Mouse (Mus musculus) ES-E14 (cell line): Measurements from ENCODE around the gene Mast2.

Experiments used
- CHD2 ChIP-seq: IDR thresholded peaks from 2 replicates; pipeline ENCODE4 v1.6.1; 2014; ENCODE audit warnings: mild to moderate bottlenecking, low read depth, low read length, inconsistent platforms
- HCFC1 ChIP-seq: IDR thresholded peaks from 2 replicates; pipeline ENCODE4 v1.6.1; 2012; ENCODE audit warnings: low read length, inconsistent platforms, borderline replicate concordance; ENCODE audit not compliant: insufficient read depth
- ZNF384 ChIP-seq: IDR thresholded peaks from 2 replicates; pipeline ENCODE4 v1.6.1; 2012; ENCODE audit warnings: low read depth, low read length, inconsistent platforms

DNA sequence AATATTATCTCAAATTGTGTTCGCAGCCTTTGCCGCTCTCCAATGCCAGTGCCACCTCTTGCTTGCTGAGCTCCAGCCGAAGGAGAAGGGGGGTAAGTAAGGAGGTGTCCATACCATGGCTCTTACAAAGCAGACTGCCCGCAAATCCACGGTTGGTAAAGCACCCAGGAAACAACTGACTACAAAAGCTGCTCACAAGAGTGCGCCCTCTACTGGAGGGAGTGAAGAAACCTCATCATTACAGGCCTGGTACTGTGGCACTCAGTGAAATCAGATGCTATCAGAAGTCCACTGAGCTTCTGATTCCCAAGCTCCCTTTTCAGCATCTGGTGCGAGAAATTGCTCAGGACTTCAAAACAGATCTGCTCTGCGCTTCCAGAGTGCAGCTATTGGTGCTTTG is 15.3 kb downstream of the Mast2 start:
- no peak for TF ChIP-seq ZNF384
- TF ChIP-seq HCFC1 = no peak
- TF ChIP-seq CHD2 = no peak
